Mouse (Mus musculus) intestine, embryonic 15.5 days (tissue): Measurements from ENCODE around the gene Slc44a1. TPM values are rescaled to one million over a fixed set of nuclear protein-coding genes. Genes with fewer than 3 reads are reported as not detected.

ENCODE experiments used
- ATAC-seq: fragments of 200-750 bp; cut with Nextera tagmentation; 2 replicates; pipeline ENCODE4 v1.8.0; 2017; ENCODE audit warnings: moderate TSS enrichment, moderate library complexity
- H3K27ac ChIP-seq: fragments of 300-500 bp; sonication (generic); 2 replicates; pipeline ENCODE4 v1.5.1; 2015; ENCODE audit warnings: mild to moderate bottlenecking, inconsistent platforms
- H3K27me3 ChIP-seq: fragments of 300-500 bp; sonication (generic); replicated peaks from 2 replicates; pipeline ENCODE4 v1.6.1; 2015; ENCODE audit warnings: inconsistent platforms
- H3K36me3 ChIP-seq: fragments of 300-500 bp; sonication (generic); 2 replicates; pipeline ENCODE4 v1.6.1; 2015; ENCODE audit warnings: inconsistent platforms
- H3K4me1 ChIP-seq: fragments of 300-500 bp; sonication (generic); replicated peaks from 2 replicates; pipeline ENCODE4 v1.6.1; 2015; ENCODE audit warnings: inconsistent platforms
- H3K4me2 ChIP-seq: fragments of 300-500 bp; sonication (generic); replicated peaks from 2 replicates; pipeline ENCODE4 v1.6.1; 2015; ENCODE audit warnings: mild to moderate bottlenecking, inconsistent platforms
- H3K4me3 ChIP-seq: fragments of 300-500 bp; sonication (generic); replicated peaks from 2 replicates; pipeline ENCODE4 v1.5.1; 2015; ENCODE audit warnings: inconsistent platforms
- H3K9ac ChIP-seq: fragments of 300-500 bp; sonication (generic); 2 replicates; pipeline ENCODE4 v1.6.1; 2015; ENCODE audit warnings: inconsistent platforms
- H3K9me3 ChIP-seq: fragments of 300-500 bp; sonication (generic); 2 replicates; pipeline ENCODE4 v1.6.1; 2016; ENCODE audit warnings: inconsistent platforms
- WGBS: fragments of 180-500 bp; shearing (Covaris S2); methylation state at CpG from one replicate; pipeline ENCODE4 v1.1.7; 2015; 5-methylcytosine and 5-hydroxymethylcytosine counted together
- polyA plus RNA-seq: library from polyadenylated mRNA; unstranded; fragments of >200 nt; fragmentation: Nextera tagmentation; extraction: Ambion mirVana; gene quantifications from 2 replicates; pipeline ENCODE4 v1.2.1, GENCODE M21; 2015

Slc44a1 gene
- polyA plus RNA-seq, 1 experiment from 2014 or later = 56.3 TPM

GRCm38 (mm10) chr4:53526446-53526845 is 86.2 kb downstream of the Slc44a1 start:
- WGBS = 30% methylated on average over 2 of the region's 2 CpGs
- H3K4me3 ChIP-seq = no peak overlapping the region
- H3K36me3 ChIP-seq = no peaks in the 10 kb centered on the region
- no peak overlapping the region for H3K27ac ChIP-seq
- no peaks in the 10 kb centered on the region for H3K9me3 ChIP-seq
- no peak for ATAC-seq
- H3K4me2 ChIP-seq = no peak overlapping the region
- no peak overlapping the region for H3K9ac ChIP-seq
- no peaks in the 10 kb centered on the region for H3K4me1 ChIP-seq
- no peaks in the 10 kb centered on the region for H3K27me3 ChIP-seq

GRCm38 (mm10) chr4:53535795-53536194 is 95.6 kb downstream of the Slc44a1 start:
- H3K9me3 ChIP-seq = no peaks in the 10 kb centered on the region
- no peak overlapping the region for H3K9ac ChIP-seq
- H3K36me3 ChIP-seq = no peaks in the 10 kb centered on the region
- H3K27ac ChIP-seq = no peak overlapping the region
- ATAC-seq = no peak
- H3K4me2 ChIP-seq = no peak overlapping the region
- 79% methylated on average over 12 of the region's 12 CpGs for WGBS
- H3K4me3 ChIP-seq = no peak overlapping the region
- H3K27me3 ChIP-seq = no peaks in the 10 kb centered on the region
- H3K4me1 ChIP-seq = 0 out of 2 replicates have a peak, but pooled peaks cover 2% of the 10 kb centered on the region

GRCm38 (mm10) chr4:53537101-53537500 is 96.9 kb downstream of the Slc44a1 start:
- Histone ChIP-seq H3K27ac (no peak overlapping the region), H3K4me3 (no peak overlapping the region), H3K27me3 (no peaks in the 10 kb centered on the region), H3K4me2 (no peak overlapping the region), H3K9me3 (no peaks in the 10 kb centered on the region), H3K9ac (no peak overlapping the region), H3K4me1 (0 out of 2 replicates have a peak, but pooled peaks cover 2% of the 10 kb centered on the region), H3K36me3 (no peaks in the 10 kb centered on the region)
- ATAC-seq = no peak

GRCm38 (mm10) chr4:53537539-53537938 is 97.3 kb downstream of the Slc44a1 start:
- H3K27ac ChIP-seq = no peak overlapping the region
- H3K4me3 ChIP-seq = no peak overlapping the region

GRCm38 (mm10) chr4:53538600-53538999 is 98.4 kb downstream of the Slc44a1 start:
- WGBS = 89% methylated on average over 11 of the region's 11 CpGs
- Histone ChIP-seq H3K9ac (no peak overlapping the region), H3K4me2 (no peak overlapping the region), H3K27me3 (no peaks in the 10 kb centered on the region), H3K9me3 (no peaks in the 10 kb centered on the region), H3K36me3 (no peaks in the 10 kb centered on the region), H3K4me1 (0 out of 2 replicates have a peak, but pooled peaks cover 2% of the 10 kb centered on the region), H3K27ac (no peak overlapping the region), H3K4me3 (no peak overlapping the region)
- ATAC-seq = no peak

More at GRCm38 (mm10) chr4:53537539-53537938, 97.3 kb downstream of the Slc44a1 start:
- 77% methylated on average over 2 of the region's 2 CpGs for WGBS
- Histone ChIP-seq H3K9ac (no peak overlapping the region), H3K36me3 (no peaks in the 10 kb centered on the region), H3K27me3 (no peaks in the 10 kb centered on the region), H3K4me2 (no peak overlapping the region), H3K4me1 (0 out of 2 replicates have a peak, but pooled peaks cover 2% of the 10 kb centered on the region), H3K9me3 (no peaks in the 10 kb centered on the region)
- no peak for ATAC-seq

- H3K4me2 ChIP-seq = no peak overlapping the region
- no peaks in the 10 kb centered on the region for H3K9me3 ChIP-seq
- no peak overlapping the region for H3K4me3 ChIP-seq
- H3K9ac ChIP-seq = no peak overlapping the region
- 88% methylated on average over 11 of the region's 11 CpGs for WGBS
- no peak overlapping the region for H3K27ac ChIP-seq
- ATAC-seq = no peak
- no peaks in the 10 kb centered on the region for H3K36me3 ChIP-seq
- no peaks in the 10 kb centered on the region for H3K27me3 ChIP-seq
- H3K4me1 ChIP-seq = 0 out of 2 replicates have a peak, but pooled peaks cover 2% of the 10 kb centered on the region
Measured at GRCm38 (mm10) chr4:53539929-53540328, 99.7 kb downstream of the Slc44a1 start.

GRCm38 (mm10) chr4:53543421-53543820 is 103.2 kb downstream of the Slc44a1 start:
- Histone ChIP-seq H3K27ac (no peak overlapping the region), H3K4me2 (no peak overlapping the region), H3K9me3 (no peaks in the 10 kb centered on the region), H3K27me3 (no peaks in the 10 kb centered on the region), H3K36me3 (no peaks in the 10 kb centered on the region), H3K4me1 (0 out of 2 replicates have a peak, but pooled peaks cover 2% of the 10 kb centered on the region), H3K9ac (no peak overlapping the region), H3K4me3 (no peak overlapping the region)
- 89% methylated on average over 8 of the region's 8 CpGs for WGBS
- ATAC-seq = no peak

GRCm38 (mm10) chr4:53544889-53545288 is 104.7 kb downstream of the Slc44a1 start:
- ATAC-seq = no peak
- Histone ChIP-seq H3K4me3 (no peak overlapping the region), H3K36me3 (no peaks in the 10 kb centered on the region), H3K9me3 (no peaks in the 10 kb centered on the region), H3K27ac (no peak overlapping the region), H3K4me1 (0 out of 2 replicates have a peak, but pooled peaks cover 2% of the 10 kb centered on the region), H3K27me3 (no peaks in the 10 kb centered on the region), H3K4me2 (no peak overlapping the region), H3K9ac (no peak overlapping the region)
- WGBS = 80% methylated on average over 1 of the region's 1 CpGs

- Histone ChIP-seq H3K27me3 (no peaks in the 10 kb centered on the region), H3K4me3 (no peak overlapping the region), H3K27ac (no peak overlapping the region), H3K36me3 (no peaks in the 10 kb centered on the region), H3K4me1 (no peaks in the 10 kb centered on the region), H3K4me2 (no peak overlapping the region), H3K9ac (no peak overlapping the region), H3K9me3 (no peaks in the 10 kb centered on the region)
- WGBS = 94% methylated on average over 5 of the region's 5 CpGs
- no peak for ATAC-seq
Measured at GRCm38 (mm10) chr4:53547381-53547780, 107.2 kb downstream of the Slc44a1 start.

- Histone ChIP-seq H3K9me3 (no peaks in the 10 kb centered on the region), H3K4me1 (no peaks in the 10 kb centered on the region), H3K27ac (no peak overlapping the region), H3K4me3 (no peak overlapping the region), H3K36me3 (no peaks in the 10 kb centered on the region), H3K27me3 (no peaks in the 10 kb centered on the region), H3K4me2 (no peak overlapping the region), H3K9ac (no peak overlapping the region)
- ATAC-seq = no peak
- WGBS = 66% methylated on average over 4 of the region's 4 CpGs
Measured at GRCm38 (mm10) chr4:53549375-53549774, 109.2 kb downstream of the Slc44a1 start.

GRCm38 (mm10) chr4:53564618-53565017 is 124.4 kb downstream of the Slc44a1 start:
- ATAC-seq = no peak

GRCm38 (mm10) chr4:53567065-53567464 is 126.9 kb downstream of the Slc44a1 start:
- 90% methylated on average over 1 of the region's 1 CpGs for WGBS
- ATAC-seq = no peak
- H3K36me3 ChIP-seq = no peaks in the 10 kb centered on the region
- H3K4me2 ChIP-seq = no peak overlapping the region
- H3K4me3 ChIP-seq = no peak overlapping the region
- H3K9ac ChIP-seq = no peak overlapping the region
- H3K4me1 ChIP-seq = no peaks in the 10 kb centered on the region
- no peaks in the 10 kb centered on the region for H3K9me3 ChIP-seq
- no peaks in the 10 kb centered on the region for H3K27me3 ChIP-seq
- no peak overlapping the region for H3K27ac ChIP-seq

More at GRCm38 (mm10) chr4:53564618-53565017, 124.4 kb downstream of the Slc44a1 start:
- H3K4me3 ChIP-seq = no peak overlapping the region
- H3K9me3 ChIP-seq = no peaks in the 10 kb centered on the region
- no peaks in the 10 kb centered on the region for H3K4me1 ChIP-seq
- peaks cover 3% of the 10 kb centered on the region; the same call in 1 of the 2 replicates for H3K36me3 ChIP-seq
- no peaks in the 10 kb centered on the region for H3K27me3 ChIP-seq
- 74% methylated on average over 5 of the region's 5 CpGs for WGBS
- no peak overlapping the region for H3K9ac ChIP-seq
- H3K4me2 ChIP-seq = no peak overlapping the region
- H3K27ac ChIP-seq = no peak overlapping the region

- WGBS = 80% methylated on average over 2 of the region's 2 CpGs
- H3K27ac ChIP-seq = no peak overlapping the region
- no peak for ATAC-seq
- H3K9me3 ChIP-seq = no peaks in the 10 kb centered on the region
- H3K27me3 ChIP-seq = no peaks in the 10 kb centered on the region
- no peaks in the 10 kb centered on the region for H3K36me3 ChIP-seq
- no peak overlapping the region for H3K4me2 ChIP-seq
- H3K4me3 ChIP-seq = no peak overlapping the region
- no peaks in the 10 kb centered on the region for H3K4me1 ChIP-seq
- no peak overlapping the region for H3K9ac ChIP-seq
Measured at GRCm38 (mm10) chr4:53575558-53575957, 135.3 kb downstream of the Slc44a1 start.
